Mouse (Mus musculus) megakaryocyte progenitor cell, adult 5-6 weeks (primary cell): Measurements from ENCODE around the gene Hoxa2. TPM values are rescaled to one million over a fixed set of nuclear protein-coding genes. Genes with fewer than 3 reads are reported as not detected.

ENCODE experiments used
- ATAC-seq: replicated peaks from 2 replicates; pipeline ENCODE4 v1.8.0; 2016; ENCODE audit warnings: mild to moderate bottlenecking, moderate TSS enrichment, inconsistent platforms; ENCODE audit not compliant: poor library complexity
- total RNA-seq, 2 experiments: library from RNA; stranded (forward) in 1 of 2; stranded (reverse) in 1 of 2; fragments of 157-497, 149-512 nt in 1 of 2; fragments of 200-1000 nt in 1 of 2; gene quantifications; 2 replicates each; pipeline versions ENCODE4 v1.2.3 to v1.2.4; 2015 to 2017

Hoxa2 gene
- total RNA-seq, 2 experiments from 2014 or later: 0.86 TPM; not detected in 1

DNA sequence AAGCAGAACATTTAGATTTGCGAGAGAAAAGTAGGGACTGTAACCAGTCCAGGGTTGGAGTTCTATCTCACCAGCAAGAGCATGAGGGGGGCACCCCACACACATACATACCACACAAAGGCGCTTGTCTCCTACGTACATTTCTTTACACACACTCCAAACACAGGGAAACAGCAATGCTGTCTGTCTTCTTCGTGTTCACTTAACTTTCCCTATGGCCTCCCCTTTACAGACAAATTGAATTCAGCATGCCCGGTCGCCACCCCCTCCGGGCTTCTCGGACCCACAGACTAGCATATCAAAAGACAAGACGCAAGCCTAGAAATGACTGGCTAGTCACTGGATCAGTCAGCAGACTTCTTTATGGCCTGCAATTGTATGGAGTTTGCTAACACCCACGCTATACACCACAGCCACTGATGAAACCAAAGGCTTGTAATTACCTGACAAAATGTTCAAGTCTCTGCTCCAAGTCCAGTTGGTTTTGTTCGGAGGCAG is 15.6 kb upstream of the Hoxa2 start:
- ATAC-seq: no peak

DNA sequence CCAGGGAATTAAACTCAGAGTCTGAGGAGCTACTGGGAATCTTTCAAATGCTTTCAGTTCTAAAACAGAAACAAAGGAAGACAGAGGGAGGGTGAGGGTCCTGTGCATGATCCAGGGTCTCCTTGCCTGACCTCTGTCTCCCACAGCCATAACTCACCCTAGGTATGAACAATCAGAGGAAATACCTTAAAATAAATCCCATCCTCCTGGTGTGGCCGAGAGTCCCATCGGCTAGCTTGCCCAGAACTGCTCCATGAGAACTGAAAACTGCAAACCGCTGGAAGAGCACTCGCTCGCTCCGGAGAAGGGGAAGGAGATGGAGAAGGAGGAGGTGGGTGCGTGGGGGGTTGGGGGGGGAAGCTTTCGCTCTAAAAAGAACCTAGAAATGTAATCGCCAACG is 15.1 kb upstream of the Hoxa2 start:
- no peak for ATAC-seq

DNA sequence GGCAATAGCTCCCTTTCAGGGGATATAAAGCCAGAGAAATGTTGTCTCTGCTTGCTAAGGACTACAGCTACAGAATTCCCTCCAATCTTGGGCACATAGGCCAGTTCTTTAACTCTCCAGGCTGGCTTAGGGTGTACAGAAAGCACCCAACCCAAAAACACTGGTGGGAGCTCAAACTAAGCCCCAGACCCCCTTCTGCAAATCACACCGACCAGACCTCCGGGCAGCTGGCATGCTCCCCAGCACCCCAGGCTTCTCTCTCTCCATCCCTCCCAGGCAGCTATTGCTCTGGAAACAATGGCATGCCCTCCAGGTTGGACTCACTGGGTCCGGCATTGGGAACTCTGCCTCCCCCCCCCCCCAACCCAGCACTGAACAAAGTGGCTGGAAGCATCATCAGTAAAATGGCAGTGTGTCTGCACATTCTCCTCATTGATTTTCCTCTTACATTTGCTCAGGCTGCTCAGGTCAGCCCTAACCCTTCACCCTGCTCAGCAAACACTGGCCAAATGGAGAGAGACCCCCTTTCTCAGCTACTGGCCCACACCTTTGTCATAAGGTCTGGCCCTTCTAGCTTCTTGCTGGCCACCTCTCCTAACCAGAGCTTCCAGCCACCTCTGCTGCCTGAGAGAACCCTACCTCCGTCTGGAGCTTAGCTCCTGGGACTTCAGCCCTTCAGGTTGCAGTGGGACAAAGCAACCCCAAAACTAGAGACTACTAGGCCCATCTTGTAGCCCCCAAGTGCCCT is 14.5 kb upstream of the Hoxa2 start:
- no peak for ATAC-seq

DNA sequence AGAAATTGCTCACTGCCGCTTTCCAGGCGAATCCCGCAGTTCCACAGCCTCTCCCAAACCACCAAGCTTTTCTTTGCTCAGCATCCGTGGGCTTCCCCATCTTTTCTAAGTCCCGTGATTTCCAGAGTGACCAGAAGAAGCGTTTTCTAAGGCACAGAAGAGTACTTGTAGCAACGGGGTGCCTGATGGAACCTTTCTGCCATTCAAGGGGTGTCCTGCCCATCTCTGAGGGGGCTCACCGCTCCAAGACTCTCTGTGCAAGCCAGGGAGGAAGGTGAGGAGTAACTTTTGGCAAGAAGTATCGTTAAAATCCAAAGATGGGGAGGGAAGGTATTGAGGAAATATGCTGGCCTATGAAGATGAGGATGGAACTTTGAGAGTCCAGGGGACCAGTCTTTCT is 13.2 kb upstream of the Hoxa2 start:
- ATAC-seq: no peak

DNA sequence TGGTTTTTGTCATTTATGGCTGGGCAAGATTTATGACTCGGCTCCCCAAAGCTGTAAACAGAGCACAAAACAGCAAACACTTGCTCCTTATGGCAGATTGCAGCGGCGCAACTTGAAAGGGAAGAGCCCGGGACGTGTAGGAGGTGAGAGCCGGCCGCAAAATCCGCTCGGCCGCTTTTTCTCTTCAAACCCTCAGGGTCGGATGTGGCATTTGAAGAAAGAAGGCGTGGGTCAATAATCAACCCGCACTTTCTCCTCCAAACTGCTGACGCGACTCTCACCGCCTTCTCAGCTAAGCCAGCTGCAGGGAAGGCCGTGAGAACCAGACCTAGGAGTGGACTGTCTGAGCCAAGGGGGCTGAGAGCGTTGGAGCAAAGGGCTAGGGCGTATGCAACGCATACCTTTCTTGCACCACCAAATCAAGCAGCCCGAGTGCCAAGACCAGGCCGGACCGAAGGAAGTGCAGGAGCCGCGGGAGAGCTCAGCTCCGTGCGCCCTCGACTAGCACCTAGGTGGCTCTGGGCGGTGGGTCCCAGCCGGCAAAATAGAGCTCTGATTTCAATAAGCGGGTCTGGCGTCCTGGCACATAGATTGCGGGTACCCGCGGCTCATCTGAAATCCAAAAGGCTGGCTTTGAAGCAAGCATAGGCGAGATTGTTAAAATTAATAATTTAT is 12.6 kb upstream of the Hoxa2 start, which contains the start of gene 5730596B20Rik:
TSS of gene 5730596B20Rik (plus strand) at position 438 of the 675 bp plus-strand sequence.
- ATAC-seq: no peak

DNA sequence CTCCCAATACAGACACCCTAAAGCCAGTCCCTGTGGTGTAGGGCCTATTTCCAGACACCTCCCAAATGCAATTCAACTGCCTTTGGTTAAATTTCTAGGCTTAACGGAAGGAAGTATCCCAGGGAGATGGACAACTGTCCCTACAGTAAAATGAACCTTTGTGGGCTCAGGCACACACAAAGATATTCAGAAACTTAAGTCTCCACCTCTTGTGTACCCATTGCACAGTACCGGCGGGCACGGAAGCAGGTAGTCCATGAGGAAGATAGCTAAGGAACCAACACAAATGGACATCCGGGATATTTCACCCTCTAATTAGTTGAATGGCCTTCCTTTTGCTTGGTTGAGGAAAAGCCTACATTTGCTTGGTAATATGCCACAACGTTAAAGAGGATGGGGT is 11.8 kb upstream of the Hoxa2 start:
- no peak for ATAC-seq

DNA sequence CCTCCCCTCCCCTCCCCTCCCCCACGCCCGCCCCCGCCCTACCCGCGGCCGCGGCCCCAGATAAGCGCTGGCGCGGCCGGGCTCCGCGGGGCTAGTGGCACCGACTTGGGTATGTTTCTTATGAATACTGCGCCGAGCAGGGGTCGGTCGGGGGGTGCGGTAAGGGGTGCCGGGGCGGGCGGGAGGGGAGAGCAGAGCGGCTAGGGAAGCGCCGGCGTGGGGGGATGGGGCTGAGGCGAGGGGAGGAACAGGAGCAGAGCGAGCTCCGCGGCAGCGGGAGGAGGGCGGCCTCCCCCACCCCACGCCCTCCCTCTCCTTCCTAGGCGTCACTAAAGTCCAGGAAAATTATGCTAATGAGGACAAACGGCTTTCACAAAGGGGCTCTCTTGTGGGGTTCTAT is 11.2 kb upstream of the Hoxa2 start:
- ATAC-seq: no peak

DNA sequence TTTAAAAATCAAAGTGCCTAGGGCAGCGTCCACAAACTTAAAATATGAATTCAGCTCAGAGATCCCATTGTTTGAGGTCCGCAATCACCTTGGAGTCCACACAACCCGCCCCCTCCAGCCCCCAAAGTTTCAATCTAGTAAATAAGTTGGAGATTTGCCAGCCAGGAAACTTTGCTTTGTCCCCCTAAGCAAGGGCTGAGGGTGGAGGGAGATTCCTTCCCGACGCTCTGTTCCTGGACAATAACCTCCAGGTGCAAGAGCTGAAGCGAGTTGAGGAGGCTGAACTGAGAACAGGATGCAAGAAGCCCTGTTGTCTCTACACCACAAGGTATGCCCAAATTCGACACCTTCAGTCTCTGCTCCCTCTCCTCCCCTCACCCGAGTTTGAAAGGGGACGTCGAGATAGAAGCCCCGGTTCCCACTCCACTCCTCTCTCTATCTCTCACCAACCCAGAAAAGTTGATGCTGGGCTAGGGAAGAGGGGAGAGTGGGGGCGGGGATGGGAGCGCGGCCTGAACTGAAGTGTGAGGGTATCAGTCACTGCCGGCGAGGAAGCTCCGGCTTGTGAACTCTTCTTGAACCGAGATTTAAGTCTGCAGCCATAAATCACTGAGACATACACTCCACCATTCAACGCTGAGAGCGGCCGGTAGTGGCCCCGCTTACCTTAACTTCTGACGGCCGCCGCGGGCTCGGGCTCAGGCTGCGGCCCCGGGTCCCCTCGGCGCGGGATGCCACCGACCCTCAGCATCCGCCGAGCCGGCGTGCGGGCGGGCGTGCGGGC is 10.5 kb upstream of the Hoxa2 start:
- no peak for ATAC-seq

DNA sequence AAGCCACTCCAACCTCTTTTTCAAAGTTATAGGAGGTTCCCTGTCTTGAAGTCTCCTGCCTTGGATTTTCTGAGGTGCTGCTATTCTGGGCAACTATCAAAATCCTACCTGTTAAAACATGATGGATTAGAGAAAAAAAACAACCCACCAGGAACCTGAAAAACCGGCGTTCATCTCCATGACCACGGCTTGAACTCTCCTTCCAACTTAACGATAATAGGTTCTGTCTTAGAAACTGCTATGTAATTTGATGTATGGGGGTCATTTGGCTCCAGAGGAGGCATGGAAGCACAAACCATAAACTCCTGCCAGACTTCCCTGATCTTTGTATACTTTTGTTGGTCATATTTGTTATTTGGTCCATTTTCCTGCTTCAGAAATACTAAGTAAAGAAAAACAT is 9.0 kb upstream of the Hoxa2 start:
- no peak for ATAC-seq

DNA sequence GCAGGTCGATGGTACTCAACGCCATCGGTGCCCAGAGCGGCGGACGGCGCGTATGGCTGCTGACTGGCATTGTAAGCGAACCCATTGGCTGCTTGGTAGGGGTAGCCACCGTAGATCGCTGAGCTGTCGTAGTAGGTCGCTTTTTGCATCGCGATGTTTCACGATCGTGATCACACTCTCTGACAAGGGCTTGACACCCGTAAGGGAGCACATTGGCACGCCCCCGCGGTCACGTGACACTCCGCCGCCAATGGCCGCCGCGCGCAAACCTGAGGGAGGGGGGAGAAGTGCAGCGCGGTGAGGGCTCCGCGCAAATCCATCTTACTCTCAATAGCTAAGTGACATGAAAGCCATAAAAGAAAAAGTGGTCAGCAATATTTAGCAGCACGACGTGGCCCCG is 7.9 kb upstream of the Hoxa2 start:
- no peak for ATAC-seq

DNA sequence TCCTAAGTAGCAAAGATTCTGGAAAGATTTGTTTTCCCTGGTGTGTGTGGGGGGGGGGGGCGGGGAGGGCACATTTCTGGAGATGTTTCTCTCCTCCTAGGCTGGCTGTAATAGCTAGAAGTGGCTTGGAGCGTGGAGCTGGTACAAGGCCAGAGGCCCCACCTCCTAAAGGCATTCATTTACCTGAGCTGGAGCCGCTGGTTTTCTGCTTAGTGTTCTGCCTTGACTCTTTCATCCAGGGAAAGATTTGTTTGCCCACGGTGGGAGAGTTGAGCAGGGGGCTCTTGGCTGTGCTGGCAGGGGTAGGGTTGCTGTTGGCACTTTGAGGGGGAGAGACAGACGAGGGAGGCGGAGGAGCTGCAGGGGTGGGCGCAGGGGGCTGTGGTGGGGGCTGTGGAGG is 7.3 kb upstream of the Hoxa2 start:
- ATAC-seq: no peak

DNA sequence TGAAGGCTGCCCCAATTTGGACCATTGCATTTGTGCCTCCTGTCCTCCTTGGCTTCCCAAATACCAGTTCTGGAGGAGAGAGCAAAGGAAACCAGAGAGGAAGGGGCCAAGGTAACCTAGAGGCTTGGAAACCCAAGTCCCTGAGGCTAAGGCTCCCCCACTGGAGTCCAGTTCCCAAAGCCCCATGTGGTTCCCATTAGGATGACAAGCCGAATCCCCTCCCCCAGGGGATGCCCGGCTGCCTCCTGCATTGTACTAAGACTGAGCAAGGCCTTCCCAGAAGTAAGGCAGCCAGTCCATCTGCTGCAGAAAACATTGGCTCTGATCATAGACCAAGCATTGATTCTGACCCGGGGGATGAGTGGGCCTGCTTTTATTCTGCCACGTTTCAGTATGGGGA is 6.7 kb upstream of the Hoxa2 start:
- no peak for ATAC-seq

DNA sequence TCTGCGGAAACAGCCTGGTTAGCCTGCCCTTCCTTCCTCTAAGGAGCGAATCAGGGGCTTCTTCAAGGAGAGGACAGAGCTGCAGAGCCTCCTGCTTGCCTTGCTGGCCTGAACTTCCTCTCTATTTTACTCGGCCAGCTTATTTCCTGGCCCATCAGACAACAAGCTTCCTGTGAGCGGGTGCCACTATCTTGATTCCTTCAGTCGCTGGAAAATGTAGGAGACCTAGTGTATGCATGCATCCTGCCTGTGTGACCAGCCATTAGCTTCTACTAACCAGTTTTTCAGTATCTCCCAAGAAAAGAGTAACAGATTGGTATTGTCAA is 6.2 kb upstream of the Hoxa2 start:
- no peak for ATAC-seq

DNA sequence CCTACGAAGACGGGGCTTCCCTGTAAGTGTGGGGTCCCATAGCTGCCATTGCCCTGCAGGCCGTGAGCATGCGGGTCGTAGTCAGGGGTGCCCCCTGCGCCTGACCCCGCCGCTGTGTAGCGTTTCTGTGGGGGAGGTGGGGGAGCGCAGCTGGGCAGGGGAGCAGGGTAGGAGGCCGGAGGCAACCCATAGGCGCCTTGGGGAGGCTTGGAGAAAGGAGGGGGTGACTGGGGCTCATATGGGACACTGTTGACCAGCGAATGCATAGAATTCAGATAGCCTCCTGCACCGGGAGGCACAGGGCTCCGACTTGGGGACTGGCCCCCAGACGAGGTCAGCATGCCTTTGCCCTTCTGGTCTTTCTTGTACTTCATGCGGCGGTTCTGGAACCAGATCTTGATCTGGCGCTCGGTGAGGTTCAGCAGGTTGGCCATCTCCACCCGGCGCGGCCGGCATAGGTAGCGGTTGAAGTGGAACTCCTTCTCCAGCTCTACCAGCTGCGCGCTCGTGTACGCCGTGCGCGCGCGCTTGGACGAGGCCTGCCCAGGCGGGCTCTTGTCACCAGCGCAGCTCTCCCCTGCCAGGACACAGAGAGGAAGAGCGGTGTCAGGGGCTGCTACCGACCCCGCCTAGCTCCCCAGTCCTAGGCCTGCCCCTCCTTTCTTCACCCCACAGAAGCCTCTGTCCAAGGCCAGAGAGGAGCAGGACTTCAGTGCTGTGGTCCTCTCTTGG is 5.7 kb upstream of the Hoxa2 start:
- ATAC-seq: no peak

DNA sequence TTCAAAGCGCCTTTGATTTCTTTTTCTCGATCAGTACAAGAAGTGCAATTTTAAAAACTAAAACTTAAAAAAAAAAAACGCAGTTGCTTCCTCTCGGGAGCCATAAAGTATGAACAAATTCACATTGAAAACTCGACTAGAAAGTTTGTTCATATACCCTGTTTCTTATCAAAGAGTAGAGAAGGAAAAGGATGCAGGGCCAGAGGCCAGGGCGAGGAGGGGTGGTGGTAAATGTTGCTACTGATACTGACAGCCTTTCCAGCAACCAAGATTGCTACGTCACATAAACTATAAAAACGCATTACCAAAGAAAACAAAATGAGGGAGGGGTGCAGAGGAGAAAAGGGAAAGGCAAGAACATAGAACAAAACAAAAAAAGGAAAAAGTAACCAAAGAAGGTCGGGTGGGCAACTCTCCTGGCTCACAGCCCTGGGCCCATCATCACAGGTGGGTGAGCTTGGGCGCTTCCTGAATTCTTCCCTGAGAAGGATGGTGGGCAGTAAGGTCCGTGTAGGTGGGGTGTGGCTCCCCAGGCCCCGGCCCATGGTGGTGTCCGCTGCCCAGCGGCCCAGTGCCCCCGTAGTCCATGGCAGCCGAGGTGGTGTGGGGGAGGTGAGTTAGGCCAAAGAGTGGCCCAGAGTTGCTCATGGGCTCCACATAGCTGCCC is 5.0 kb upstream of the Hoxa2 start:
- ATAC-seq: no peak

DNA sequence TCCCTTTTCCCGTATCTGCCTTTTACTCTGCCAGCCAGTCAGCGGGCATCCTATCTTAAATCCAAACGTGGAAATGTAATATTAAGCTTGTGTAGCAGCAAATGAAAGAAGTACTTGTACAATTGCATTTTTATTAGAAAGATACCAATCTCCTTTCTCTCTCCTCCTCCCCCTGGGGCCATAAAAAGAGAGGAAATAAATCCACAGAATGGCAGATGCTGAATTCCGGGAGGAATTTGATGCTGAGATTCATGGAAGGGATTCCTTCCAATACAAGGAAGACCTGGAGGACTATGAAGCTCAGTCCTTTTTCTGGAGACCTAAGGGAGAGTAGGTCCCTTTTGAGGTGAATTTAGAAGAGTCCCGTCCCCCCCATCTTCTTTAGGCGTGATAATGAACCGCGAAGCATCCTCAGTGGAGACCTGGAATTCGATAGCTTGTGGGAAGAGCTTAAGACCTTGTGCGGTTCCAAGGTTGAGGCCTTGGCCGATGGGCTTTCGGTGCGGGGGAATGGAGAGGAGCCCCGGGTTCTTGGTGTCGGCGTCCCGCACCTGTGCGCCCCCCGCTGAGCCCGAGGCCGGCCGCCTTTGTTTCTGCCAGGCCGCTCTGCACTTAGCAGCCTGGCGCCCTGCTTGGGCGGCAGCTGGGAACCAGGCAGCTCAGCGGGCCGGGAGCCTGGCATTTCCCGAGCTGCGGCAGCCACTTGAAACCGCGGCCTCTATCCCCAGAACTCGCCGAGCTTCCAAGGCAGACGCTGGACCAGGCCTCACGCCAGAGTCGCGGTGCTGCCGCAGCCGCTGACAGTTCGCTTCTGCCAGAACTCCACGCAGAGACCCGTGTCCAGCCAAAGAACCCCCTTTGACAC is 3.8 kb upstream of the Hoxa2 start:
- ATAC-seq: no peak

DNA sequence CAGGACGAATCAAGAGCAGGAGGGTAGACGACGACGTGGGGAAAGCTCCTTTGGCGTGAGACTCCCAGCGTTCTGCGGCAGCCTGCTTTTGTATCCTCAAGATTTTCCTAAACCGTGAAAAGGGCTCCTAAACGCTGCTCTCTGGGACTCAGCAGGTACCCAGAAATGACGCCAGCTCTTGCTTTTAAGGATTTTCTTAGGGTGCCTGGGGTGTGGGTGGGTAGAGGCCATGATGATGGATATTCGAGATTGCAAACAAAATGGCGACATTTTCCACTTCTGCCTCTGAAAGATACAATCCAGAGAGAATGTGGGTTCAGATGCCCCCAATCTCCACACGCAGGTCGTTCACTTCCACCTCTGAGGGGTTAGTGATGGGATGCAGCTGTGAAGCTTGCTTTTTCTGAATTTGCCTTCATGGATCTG is 3.1 kb upstream of the Hoxa2 start:
- ATAC-seq: no peak

DNA sequence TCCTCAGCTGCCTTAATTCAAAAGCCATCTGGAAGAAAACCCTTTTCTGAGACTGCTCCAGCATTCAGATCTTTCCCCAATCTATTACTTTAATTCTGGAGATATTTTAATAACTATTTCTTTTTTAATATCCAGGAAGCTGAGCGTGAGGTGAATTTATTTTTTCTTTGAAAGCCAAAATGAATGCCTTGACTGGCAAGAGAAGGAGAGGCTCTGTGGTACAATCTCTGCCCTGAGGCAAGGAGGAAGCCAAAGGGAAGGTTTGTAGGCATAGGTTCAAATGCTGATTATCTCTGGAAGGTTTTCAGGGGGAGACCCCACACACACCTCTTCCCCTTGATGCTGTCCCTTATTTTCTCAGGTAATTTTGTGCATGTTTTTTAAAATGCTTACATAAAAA is 2.5 kb upstream of the Hoxa2 start:
- no peak for ATAC-seq

DNA sequence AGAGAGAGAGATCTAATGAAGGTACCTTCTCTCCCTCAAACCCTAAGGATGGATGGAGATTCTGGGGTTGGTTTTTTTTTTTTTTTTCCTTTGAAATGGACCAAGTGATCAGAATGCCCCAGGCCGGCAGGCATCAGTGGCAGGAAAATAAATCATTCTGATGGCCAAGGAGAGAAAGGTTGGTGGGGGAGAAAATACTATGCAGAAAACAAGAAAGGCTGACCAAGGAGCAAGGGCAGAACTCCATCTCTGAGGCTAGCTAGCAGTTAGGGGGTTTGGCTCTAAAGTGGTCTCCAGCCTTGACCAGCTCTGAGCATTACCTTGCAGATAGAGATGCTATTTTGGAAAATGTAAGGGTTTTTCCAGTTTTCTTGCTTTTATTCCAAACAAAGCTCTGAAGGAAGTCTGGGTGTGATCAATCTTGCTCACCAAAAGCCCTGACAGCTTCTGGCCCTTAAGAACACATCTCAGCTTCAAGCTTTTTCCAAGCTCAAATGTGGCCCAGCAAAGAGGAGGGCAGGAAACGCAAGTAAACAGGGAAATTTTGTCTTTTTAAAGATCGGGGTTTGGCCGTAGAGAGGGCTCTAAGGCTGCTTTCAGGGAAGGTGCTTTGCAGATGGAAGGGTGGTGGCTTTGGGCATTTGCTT is 1.9 kb upstream of the Hoxa2 start:
- no peak for ATAC-seq
